Mouse (Mus musculus): ENCODE results near the gene Foxo3.

Foxo3 gene

DNA sequence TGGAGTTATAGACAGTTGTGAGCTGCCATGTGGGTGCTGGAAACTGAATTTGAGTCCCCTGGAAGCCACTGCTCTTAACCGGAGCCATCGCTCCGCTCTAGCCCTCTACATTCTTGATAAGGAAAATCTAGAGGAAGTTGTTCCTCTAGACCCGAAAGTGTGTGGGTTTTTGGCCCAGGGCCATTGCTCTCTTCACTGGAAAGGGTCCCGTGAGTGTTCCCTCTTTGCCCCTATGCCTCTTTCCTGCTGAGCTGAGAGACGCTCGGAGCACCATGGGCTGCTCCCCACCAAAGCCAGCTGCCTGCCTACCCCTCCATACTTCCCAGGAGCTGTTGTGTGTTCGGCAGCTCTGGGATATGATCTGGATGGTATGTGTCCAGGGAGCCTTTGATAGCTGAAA, 96.2 kb downstream of the Foxo3 start:
- DNase-seq (ENCODE audit: low read depth): no peak

- no peak for DNase-seq (ENCODE audit: low read depth)
Observed at GRCm38 (mm10) chr10:42178751-42179150, 97.8 kb downstream of the Foxo3 start.

DNA sequence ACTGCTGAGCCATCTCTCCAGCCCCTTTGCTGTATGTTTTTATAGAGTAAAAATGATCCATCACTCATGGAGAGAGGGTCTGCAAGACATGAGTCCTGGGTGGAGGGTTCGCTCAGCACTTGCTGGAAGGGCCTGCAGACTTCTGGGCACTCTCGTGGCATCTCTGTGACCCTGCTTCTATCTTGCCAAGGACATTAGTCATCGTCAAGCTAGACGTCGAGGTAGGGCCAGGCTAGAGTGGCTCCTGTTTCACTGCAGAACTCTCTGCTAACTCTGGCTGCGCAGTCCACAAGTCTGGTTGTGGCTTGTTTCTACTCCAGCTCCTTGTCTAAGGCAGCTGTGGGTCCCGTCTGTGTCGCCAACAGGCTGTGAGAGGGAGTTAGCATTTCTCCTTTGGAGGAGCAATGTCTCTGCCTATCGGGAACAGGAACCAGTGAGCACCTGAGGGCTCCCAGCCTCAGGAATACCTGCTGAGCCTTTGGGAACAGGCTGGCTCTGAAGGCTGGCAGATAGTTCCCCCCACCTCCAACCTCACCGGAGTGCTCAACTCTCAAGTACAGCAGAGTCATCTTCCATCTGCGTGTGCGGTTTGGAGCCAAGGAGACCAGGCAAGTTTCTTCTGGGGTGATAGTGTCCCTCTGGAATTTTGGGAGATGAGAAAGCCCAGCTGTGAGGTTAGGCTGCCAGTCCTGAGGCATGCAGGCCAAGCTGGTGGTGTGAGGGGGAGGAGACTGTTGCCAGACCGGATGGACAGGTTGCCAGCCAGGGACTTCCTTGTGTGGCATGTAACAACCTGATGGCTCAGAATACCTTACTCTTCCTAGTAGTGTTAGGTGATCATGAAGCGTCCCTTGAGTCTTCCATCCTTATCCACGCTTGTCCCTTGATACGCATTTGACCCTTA, 98.5 kb downstream of the Foxo3 start:
- DNase-seq (ENCODE audit: low read depth): peak; percentile 52

DNA sequence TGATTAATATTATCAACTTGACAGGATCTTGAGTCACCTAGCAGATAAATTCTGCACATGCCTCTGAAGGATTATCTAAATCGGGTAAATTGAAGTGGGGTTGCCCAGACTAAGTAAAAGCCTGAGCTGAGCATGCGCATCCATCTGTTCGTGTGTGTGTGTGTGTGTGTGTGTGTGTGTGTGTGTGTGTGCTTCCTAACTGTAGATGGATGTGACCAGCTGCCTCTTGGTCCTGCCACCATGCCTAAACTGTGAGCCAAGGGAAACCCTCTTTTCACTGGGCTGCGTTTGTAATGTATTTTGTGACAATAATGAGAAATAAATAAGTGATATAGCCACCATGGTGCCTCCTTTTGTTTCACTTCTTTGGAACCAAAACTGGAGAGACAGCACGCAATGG, 102.3 kb downstream of the Foxo3 start:
- no peak for DNase-seq (ENCODE audit: low read depth)

DNA sequence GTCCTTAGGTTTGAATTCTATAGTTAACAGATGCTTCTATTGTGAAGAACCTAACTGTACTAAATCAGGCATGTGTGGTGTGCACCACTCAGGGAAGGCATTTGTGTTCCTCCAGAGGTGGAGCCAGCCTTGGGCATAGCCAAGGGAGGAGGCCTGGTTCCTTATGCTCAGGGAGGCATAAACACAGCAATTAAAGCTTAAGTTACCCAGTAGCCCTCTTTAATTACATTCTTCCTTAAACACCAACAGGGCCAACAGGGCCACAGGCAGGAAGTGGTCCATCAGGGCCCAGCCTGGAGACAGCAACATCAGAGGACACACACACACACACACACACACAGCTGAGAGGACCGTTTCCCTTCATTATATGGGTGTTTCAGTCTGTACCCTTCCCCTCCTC, 102.7 kb downstream of the Foxo3 start:
- no peak for DNase-seq (ENCODE audit: low read depth)

- no peak for DNase-seq (ENCODE audit: low read depth)
Observed at GRCm38 (mm10) chr10:42170889-42171347, 105.6 kb downstream of the Foxo3 start.

GRCm38 (mm10) chr10:42170201-42170600, 106.4 kb downstream of the Foxo3 start:
- DNase-seq (ENCODE audit: low read depth): peak; percentile 29

GRCm38 (mm10) chr10:42154727-42155126, 121.8 kb downstream of the Foxo3 start:
- no peak for DNase-seq (ENCODE audit: low read depth)

DNA sequence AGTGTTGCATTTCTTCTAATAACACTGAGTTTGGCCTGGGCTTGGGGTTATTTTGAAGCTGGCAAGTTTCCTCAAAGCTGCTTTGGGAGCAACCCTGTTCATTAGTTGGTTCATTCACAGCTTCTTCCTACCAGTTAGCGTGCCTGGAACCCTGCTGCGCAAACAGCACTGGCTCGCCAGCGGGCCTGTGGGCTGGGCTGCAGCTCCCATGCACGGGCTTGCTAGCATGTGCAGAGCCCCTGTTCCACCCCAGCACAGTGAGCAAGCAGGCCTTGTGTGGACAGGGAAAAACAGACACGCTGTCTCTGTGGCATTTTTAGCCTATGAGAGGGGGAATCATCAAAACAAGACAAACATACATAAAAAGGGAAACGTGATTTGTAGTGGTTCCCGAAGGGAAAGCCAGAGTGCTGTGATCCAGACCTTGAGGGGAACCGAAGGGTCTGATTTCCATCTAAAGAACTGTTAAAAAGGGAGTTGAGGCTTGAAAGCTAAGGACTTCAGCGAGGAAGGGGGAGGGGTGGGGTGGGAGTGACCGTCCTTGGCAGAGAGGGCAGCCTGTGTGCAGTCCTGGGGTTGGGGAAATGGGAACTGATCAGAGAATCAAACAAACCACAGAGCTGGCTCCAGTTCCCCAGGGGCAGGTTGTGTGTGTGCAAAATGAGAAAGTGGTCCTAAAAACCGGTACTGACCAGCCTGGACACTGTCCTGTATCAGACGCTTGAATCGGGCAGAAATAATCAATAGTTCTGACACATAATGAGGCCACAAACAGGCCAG, 123.9 kb downstream of the Foxo3 start:
- no peak for DNase-seq (ENCODE audit: low read depth)

GRCm38 (mm10) chr10:42149767-42150166, 126.8 kb downstream of the Foxo3 start:
- no peak for DNase-seq (ENCODE audit: low read depth)

- DNase-seq (ENCODE audit: low read depth): no peak
Observed at GRCm38 (mm10) chr10:42148326-42148725, 128.2 kb downstream of the Foxo3 start.

DNA sequence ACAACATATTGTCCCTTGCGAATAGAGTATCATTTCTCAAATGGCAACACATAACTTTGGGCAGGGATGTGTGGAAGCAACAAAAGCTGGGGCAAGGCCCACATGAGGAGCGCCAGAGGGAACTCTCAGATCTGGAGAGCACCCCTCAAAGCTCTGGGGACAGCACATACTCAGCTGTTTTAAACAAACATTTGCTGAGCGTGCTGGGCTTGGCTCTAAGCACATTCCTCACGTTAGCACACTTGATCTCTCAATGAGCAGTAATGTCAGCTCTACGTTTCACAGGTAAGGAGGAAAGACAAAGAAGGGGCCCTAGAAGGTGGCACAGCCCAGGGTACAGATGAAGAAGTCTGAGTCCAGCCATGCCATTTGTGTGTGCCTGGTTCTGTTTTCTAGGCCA, 131.3 kb downstream of the Foxo3 start:
- DNase-seq (ENCODE audit: low read depth): no peak

- DNase-seq (ENCODE audit: low read depth): no peak
Observed at GRCm38 (mm10) chr10:42144788-42145187, 131.8 kb downstream of the Foxo3 start.

GRCm38 (mm10) chr10:42144176-42144575, 132.4 kb downstream of the Foxo3 start:
- no peak for DNase-seq (ENCODE audit: low read depth)

DNA sequence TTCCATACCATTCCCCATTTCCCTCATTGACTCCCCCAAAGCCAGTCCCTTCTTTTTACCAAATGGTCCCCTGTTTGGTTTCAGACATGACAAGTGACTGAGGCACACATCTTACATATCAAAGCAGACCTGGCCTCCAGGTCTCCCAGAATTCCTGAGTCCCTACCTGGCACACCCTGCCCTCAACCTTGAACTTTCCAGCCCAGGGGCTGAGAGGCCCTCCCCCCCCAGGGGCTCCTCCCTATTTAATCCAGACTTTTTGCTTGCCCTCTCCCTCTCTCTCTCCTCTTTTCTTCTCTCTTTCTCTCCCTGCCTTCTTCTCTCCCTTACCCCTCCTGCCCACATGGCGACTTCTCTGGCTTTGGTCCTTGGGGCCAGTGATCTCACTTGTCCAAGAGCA, 133.8 kb downstream of the Foxo3 start:
- no peak for DNase-seq (ENCODE audit: low read depth)

- no peak for DNase-seq (ENCODE audit: low read depth)
Observed at GRCm38 (mm10) chr10:42142081-42142480, 134.5 kb downstream of the Foxo3 start.

GRCm38 (mm10) chr10:42139749-42140148, 136.8 kb downstream of the Foxo3 start:
- no peak for DNase-seq (ENCODE audit: low read depth)

DNA sequence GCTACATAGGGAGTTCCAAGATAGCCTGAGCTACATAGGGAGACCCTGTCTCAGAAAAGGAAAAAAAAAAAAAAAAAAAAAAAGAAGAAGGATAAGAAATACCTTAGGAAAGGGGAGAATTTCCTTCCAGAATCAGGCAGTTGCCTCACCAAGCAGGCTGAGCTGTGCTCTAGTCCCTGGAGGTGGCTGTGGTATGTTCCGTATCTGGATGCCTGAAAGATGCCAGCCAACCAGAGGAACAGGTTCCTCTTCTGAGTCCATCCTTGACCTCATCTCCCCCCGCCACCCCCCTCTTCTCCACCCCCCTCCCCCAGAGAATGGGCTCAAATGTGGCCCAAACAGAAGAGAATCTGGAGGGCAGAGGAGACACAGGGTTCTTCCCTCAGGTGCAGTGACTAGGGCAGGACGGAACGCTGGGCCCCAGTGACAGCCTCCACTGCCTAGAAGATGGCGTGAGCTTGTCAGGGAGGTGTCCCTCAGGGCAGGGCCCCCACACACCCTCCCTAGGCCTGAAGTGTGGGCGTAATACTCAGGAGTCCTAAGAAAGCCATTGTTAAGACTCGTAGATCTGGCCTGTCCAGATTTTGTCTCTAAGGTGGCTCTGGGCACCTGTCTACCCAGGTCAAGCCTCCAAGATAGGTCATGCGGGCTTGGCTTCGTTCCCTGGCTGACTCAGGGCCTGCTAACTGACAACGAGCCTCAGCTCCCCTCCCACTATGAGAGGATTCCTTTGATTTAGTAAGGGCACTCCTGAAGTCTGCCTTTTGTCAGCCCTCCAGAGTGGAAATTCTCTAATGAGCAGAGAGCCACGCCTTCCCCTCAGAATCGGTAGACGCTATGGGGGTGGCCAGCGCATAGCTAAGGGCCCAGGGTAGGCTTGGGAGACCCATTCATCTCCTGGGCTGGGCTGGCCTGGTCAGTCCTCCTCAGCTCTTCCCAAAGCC, 141.5 kb downstream of the Foxo3 start:
- DNase-seq (ENCODE audit: low read depth): no peak
